Mouse (Mus musculus): ENCODE results near the gene Etv6.

The Etv6 gene

GRCm38 (mm10) chr6:134112753-134113152 lies 77.3 kb downstream of the Etv6 start:
- 83% methylated on average over 8 of the region's 8 CpGs for WGBS

DNA sequence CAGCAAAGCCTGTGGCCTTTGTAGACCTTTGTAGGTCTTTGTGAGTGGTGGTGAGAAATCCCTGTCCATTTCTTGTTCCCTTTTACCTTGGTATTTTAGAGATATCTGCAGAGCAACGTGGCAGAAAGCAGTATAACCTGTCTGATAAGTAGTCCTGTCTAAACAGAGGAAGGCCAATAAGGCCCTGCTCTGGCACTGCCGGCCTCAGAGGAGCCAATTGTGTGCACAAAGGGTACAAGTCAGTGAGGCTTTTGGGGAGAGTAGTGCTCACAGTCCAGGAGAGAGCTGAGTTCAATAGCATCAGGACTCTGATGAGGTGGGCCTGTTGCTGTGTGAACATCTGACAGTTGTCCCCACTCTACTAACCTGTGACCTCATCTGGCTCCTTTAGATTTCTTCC lies 77.7 kb downstream of the Etv6 start:
- 89% methylated on average over 2 of the region's 2 CpGs for WGBS

- 82% methylated on average over 14 of the region's 14 CpGs for WGBS
These were observed 79.9 kb downstream of the Etv6 start for GRCm38 (mm10) chr6:134115219-134115968.

DNA sequence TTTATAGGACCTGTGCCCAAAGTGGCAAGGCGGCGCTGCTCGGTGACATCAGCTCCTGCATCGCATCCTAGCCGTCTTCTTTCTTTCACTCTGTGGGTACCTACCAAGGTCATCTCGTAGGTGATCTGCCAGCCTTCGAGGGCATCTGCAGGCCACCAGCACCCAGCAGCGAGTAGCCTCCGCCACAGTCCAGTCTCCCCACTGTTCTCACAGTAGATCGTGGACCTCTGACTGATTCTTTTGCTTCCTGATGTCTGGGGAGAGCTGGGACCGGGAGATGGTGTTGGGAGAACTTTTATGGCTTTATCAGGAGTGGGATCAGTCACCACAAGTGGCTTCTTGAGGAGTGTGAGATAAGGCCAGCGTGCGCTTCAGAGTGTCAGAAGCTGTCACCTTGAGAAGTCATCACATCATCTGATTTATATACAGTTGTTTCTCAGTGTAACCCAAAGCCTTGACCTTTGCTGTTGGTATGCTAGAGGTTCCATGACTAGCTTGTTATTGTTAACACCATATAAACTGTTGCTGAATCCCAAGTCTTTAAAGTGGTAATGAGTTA lies 82.0 kb downstream of the Etv6 start:
- 94% methylated on average over 13 of the region's 13 CpGs for WGBS

GRCm38 (mm10) chr6:134118506-134118905 lies 83.0 kb downstream of the Etv6 start:
- 80% methylated on average over 5 of the region's 5 CpGs for WGBS

GRCm38 (mm10) chr6:134119136-134119535 lies 83.6 kb downstream of the Etv6 start:
- WGBS, result 30% methylated on average over 4 of the region's 4 CpGs

GRCm38 (mm10) chr6:134120227-134120626 lies 84.7 kb downstream of the Etv6 start:
- WGBS, result 83% methylated on average over 4 of the region's 4 CpGs

- 57% methylated on average over 12 of the region's 12 CpGs for WGBS
These were observed 85.2 kb downstream of the Etv6 start for GRCm38 (mm10) chr6:134120712-134121111.

DNA sequence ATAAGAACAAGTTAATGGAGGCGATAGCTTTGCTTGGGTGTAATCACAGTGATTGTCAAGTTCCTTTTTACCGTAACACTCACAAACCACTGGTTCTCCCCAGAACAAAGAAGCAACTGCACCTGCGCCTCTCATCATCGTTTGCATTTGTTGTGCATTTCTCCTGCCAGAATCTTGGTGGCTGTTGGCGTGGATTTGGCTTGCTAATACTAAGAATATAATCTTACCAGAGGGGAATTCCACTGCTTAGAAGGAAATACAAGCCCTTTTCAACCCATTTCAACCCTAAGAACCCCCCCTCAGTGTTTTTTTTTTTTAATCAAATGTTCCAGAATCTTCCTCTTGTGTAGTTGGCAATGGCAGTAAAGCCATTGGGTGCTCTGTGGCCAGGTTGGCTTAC lies 87.4 kb downstream of the Etv6 start:
- WGBS, result 82% methylated on average over 5 of the region's 5 CpGs

DNA sequence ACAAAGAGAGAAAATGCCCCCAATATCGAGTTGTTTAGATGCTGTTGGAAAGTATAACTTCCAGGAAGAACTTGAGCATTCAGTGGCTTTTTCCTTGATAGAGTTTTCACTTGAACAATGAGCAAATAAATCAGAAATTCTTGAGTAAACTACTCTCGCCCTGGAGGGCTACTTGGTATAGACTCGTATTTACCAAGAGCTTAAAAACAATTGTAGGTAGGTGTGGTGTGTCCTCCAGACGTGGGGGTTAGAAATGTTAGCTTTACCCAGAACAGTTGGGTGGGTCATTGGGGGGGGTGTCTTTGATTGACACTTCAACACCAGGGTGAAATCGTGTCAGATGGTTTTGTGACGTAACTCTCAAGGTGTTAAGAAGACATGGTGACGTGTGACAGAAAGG lies 88.0 kb downstream of the Etv6 start:
- WGBS, result 95% methylated on average over 7 of the region's 7 CpGs

GRCm38 (mm10) chr6:134124256-134124655 lies 88.8 kb downstream of the Etv6 start:
- WGBS, result 92% methylated on average over 10 of the region's 10 CpGs

DNA sequence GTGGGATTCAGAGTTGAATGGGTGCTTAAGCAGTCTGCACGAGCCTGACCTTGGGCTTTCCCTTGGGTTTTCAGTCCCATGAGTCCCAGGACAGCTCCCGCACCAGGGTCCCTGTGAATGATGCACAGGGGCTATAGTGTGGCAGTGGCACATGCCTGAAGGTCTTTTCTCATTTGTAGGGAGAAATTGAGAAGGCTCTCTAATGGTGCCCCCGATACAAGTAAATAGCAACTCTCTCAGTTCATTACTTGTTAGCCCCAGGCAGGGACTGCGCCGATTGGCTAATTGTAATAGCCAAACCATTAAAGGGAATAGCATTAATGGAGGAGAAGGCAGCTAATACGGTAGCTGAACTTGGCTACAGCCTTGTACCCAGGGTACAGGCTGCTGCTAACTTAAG lies 92.5 kb downstream of the Etv6 start:
- WGBS, result 83% methylated on average over 6 of the region's 6 CpGs

- 47% methylated on average over 13 of the region's 13 CpGs for WGBS
These were observed 93.1 kb downstream of the Etv6 start for GRCm38 (mm10) chr6:134128594-134128993.

GRCm38 (mm10) chr6:134129848-134130247 lies 94.3 kb downstream of the Etv6 start:
- WGBS, result 88% methylated on average over 7 of the region's 7 CpGs

- WGBS, result 86% methylated on average over 5 of the region's 5 CpGs
These were observed 95.3 kb downstream of the Etv6 start for GRCm38 (mm10) chr6:134130816-134131215.

- WGBS, result 86% methylated on average over 2 of the region's 2 CpGs
These were observed 96.1 kb downstream of the Etv6 start for GRCm38 (mm10) chr6:134131601-134132000.

- WGBS, result 72% methylated on average over 4 of the region's 4 CpGs
These were observed 98.3 kb downstream of the Etv6 start for GRCm38 (mm10) chr6:134133756-134134155.

DNA sequence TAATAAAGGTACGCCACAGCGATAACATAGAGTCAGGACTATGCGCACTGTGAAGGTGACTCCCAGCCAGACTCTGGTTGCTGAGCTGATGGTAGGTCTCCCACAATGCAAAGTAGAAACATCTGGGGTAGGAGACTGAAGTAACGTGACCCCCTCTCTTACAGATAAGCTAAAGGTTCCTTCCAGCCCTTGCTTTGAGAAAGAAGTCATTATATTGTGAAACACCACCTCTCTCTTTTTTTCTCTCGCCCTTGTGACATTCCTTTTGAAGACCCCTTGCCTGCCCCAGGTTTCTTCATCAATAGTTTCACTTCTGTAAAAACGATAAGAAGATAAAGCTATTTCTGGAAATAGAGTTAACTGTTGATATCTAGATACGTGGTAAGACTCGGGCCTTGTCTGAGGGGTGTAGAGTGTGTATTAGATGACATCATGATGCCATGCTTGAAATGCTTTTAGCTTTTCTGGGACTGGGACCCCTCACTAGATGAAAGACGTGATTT lies 99.4 kb downstream of the Etv6 start:
- WGBS, result 89% methylated on average over 9 of the region's 9 CpGs

DNA sequence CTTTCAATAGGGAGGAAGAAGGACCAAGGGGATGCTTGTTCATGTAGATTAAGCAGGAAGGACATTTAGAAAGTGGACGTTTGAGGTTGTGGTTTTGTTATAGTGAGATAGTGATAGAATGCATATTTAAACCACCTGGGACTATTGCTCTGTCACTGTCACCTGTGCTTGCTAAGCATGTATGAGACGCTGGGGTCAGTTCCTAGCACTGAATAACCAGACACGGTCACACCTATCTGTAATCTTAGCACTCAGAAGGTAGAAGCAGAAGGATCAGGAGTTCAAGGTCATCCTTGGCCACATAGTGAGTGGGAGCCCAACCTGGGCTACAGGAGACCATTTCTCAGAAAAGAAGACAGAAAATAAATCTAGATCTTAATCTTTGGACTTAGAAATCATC lies 100.8 kb downstream of the Etv6 start:
- 82% methylated on average over 3 of the region's 3 CpGs for WGBS

DNA sequence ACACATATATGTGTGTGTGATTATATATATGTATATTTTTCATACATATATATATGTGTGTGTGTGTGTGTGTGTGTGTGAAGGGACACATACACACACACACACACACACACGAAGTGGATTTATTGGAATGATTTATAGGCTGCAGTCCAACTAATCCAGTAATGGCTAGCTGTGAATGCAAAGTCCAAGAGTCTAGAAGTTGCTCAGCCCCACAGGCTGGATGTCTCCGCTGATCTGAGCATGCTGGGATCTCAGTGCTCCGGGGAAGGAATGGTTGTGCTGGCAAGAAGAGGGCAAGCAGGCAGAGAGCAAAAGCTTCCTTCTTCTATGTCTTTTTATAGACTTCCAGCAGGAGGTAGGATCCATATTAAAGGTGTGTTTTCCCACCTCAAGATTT lies 103.9 kb downstream of the Etv6 start:
- WGBS, result 80% methylated on average over 3 of the region's 3 CpGs

- WGBS, result 72% methylated on average over 16 of the region's 16 CpGs
These were observed 105.5 kb downstream of the Etv6 start for GRCm38 (mm10) chr6:134140718-134141615.

DNA sequence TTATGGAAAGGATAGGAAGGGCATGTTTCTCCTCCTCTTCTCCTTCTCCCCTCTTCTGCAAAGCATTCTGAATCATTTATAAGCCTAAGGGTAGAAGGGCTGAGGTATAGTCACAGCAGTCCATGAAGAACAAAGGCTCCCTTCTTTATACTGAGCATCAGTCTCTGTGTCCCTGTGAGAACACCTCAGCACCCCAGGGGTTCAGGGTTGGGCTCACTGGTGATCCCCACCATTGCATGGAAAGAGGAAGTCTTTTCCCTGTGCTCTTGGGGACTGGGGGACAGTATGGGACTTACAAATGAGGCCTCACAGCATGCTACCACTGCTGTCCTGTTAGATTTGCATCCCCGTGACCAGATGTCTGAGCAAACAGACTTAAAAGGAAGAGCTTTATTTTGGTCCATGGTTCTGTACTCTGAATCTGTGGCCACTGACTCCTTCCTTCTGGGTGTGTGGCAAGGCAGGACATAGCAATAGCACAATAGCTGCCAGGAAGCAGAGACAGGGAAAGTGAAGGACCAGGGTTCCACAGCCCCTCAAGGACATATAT lies 106.2 kb downstream of the Etv6 start:
- 57% methylated on average over 1 of the region's 1 CpGs for WGBS
